Mouse (Mus musculus) MEL (cell line): ENCODE measurements at regions not wholly inside any gene's neighbourhood (a gene's known extent, or its start where the extent isn't known, plus 50 kb on each side); places are given as distances from the start of the nearest gene placed in this dataset.

Experiments
- DNase-seq: peaks from one replicate; pipeline ENCODE4 v3.0.0; 2011; ENCODE audit warnings: low read depth, low spot score
- H3K27ac ChIP-seq: 2 replicates; pipeline ENCODE4 v1.5.1; 2012; ENCODE audit warnings: low read depth, mild to moderate bottlenecking, control low read depth, low read length, moderate library complexity; ENCODE audit not compliant: control insufficient read depth
- H3K27me3 ChIP-seq, 2 experiments: fragments of 150-350 bp in 1 of 2; sonication (generic) in 1 of 2; 2 replicates each; pipeline ENCODE4 v1.6.1; 2012; ENCODE audit warnings: low read length in 2 of 2, mild to moderate bottlenecking in 2 of 2, improper control_type of control experiment in 1 of 2, moderate library complexity in 1 of 2; ENCODE audit not compliant: insufficient read depth in 2 of 2, control insufficient read depth in 1 of 2
- H3K36me3 ChIP-seq, 2 experiments: 2 replicates each; pipeline ENCODE4 v1.6.1; 2012 to 2014; ENCODE audit warnings: low read length in 2 of 2, improper control_type of control experiment in 1 of 2, inconsistent platforms in 1 of 2, mild to moderate bottlenecking in 1 of 2; ENCODE audit not compliant: insufficient read depth in 2 of 2, control insufficient read depth in 1 of 2
- H3K4me1 ChIP-seq, 2 experiments: fragments of 150-350 bp in 1 of 2; sonication (generic) in 1 of 2; 2 replicates each; pipeline ENCODE4 v1.6.1; 2012; ENCODE audit warnings: low read length in 2 of 2, improper control_type of control experiment in 1 of 2, mild to moderate bottlenecking in 1 of 2; ENCODE audit not compliant: insufficient read depth in 2 of 2, control insufficient read depth in 1 of 2
- H3K4me3 ChIP-seq, 2 experiments: fragments of 150-350 bp in 1 of 2; sonication (generic) in 1 of 2; 2 replicates each; pipeline ENCODE4 v1.5.1; 2012; ENCODE audit warnings: low read depth in 2 of 2, low read length in 2 of 2, mild to moderate bottlenecking in 2 of 2, moderate library complexity in 2 of 2, control low read depth in 1 of 2, improper control_type of control experiment in 1 of 2; ENCODE audit not compliant: control insufficient read depth in 1 of 2, insufficient read depth in 1 of 2
- H3K79me2 ChIP-seq: 2 replicates; pipeline ENCODE4 v1.6.1; 2012; ENCODE audit warnings: mild to moderate bottlenecking, low read length, moderate library complexity; ENCODE audit not compliant: control insufficient read depth, poor library complexity, insufficient read depth
- H3K9ac ChIP-seq: 2 replicates; pipeline ENCODE4 v1.6.1; 2012; ENCODE audit warnings: low read depth, mild to moderate bottlenecking, control low read depth, low read length, moderate library complexity; ENCODE audit not compliant: control insufficient read depth, poor library complexity, severe bottlenecking
- H3K9me3 ChIP-seq: fragments of 150-350 bp; sonication (generic); replicated peaks from 2 replicates; pipeline ENCODE4 v1.6.1; 2012; ENCODE audit warnings: mild to moderate bottlenecking, low read length, improper control_type of control experiment, moderate library complexity; ENCODE audit not compliant: insufficient read depth
- BHLHE40 ChIP-seq: IDR thresholded peaks from 2 replicates; pipeline ENCODE4 v1.6.1; 2012; ENCODE audit warnings: low read depth, mild to moderate bottlenecking, inconsistent platforms, low read length, improper control_type of control experiment, borderline replicate concordance
- CTCF ChIP-seq, 3 experiments: IDR thresholded peaks in 2 of 3; conservative IDR thresholded peaks in 1 of 3; 2 replicates each; pipeline ENCODE4 v1.5.1; 2011 to 2012; ENCODE audit warnings: low read length in 3 of 3, low read depth in 2 of 3, mild to moderate bottlenecking in 2 of 3, improper control_type of control experiment in 1 of 3, inconsistent platforms in 1 of 3, mixed read lengths in 1 of 3, moderate library complexity in 1 of 3; ENCODE audit not compliant: control insufficient read depth in 1 of 3, insufficient read depth in 1 of 3, poor library complexity in 1 of 3, severe bottlenecking in 1 of 3
- E2F4 ChIP-seq: IDR thresholded peaks from 2 replicates; pipeline ENCODE4 v1.6.1; 2011; ENCODE audit warnings: low read depth, low read length, improper control_type of control experiment, borderline replicate concordance
- EP300 ChIP-seq, 2 experiments: IDR thresholded peaks; 2 replicates each; pipeline ENCODE4 v1.6.1; 2011; ENCODE audit warnings: improper control_type of control experiment in 2 of 2, low read length in 2 of 2, low read depth in 1 of 2, mild to moderate bottlenecking in 1 of 2
- ETS1 ChIP-seq: IDR thresholded peaks from 2 replicates; pipeline ENCODE4 v1.6.1; 2012; ENCODE audit warnings: low read depth, mild to moderate bottlenecking, inconsistent platforms, low read length, improper control_type of control experiment, moderate library complexity
- GATA1 ChIP-seq: IDR thresholded peaks from 2 replicates; pipeline ENCODE4 v1.6.1; 2011; ENCODE audit warnings: low read depth, low read length, improper control_type of control experiment
- HCFC1 ChIP-seq: IDR thresholded peaks from 2 replicates; pipeline ENCODE4 v1.6.1; 2012; ENCODE audit warnings: low read depth, mild to moderate bottlenecking, inconsistent platforms, low read length, improper control_type of control experiment, moderate library complexity
- KAT2A ChIP-seq: conservative IDR thresholded peaks from 2 replicates; pipeline ENCODE4 v1.6.1; 2012; ENCODE audit warnings: low read depth, low read length, improper control_type of control experiment, inconsistent platforms
- MAX ChIP-seq: IDR thresholded peaks from 2 replicates; pipeline ENCODE4 v1.6.1; 2011; ENCODE audit warnings: low read length, improper control_type of control experiment
- MXI1 ChIP-seq: IDR thresholded peaks from 2 replicates; pipeline ENCODE4 v1.6.1; 2011; ENCODE audit warnings: mild to moderate bottlenecking, low read depth, low read length, improper control_type of control experiment
- NELFE ChIP-seq: IDR thresholded peaks from 2 replicates; pipeline ENCODE4 v1.6.1; 2011; ENCODE audit warnings: low read depth, low read length, improper control_type of control experiment
- POLR2AphosphoS5 ChIP-seq: IDR thresholded peaks from 2 replicates; pipeline ENCODE4 v1.6.1; 2012; ENCODE audit warnings: low read depth, borderline replicate concordance, mild to moderate bottlenecking, inconsistent platforms, low read length, moderate library complexity, mixed read lengths
- RAD21 ChIP-seq: IDR thresholded peaks from 2 replicates; pipeline ENCODE4 v1.6.1; 2011; ENCODE audit warnings: mild to moderate bottlenecking, low read depth, low read length, improper control_type of control experiment
- SMC3 ChIP-seq: IDR thresholded peaks from 2 replicates; pipeline ENCODE4 v1.6.1; 2011; ENCODE audit warnings: low read depth, low read length, improper control_type of control experiment
- TBP ChIP-seq: IDR thresholded peaks from 2 replicates; pipeline ENCODE4 v1.8.0; 2011; ENCODE audit warnings: low read depth, low read length, improper control_type of control experiment
- UBTF ChIP-seq: IDR thresholded peaks from 2 replicates; pipeline ENCODE4 v1.6.1; 2012; ENCODE audit warnings: low read depth, mild to moderate bottlenecking, inconsistent platforms, low read length, improper control_type of control experiment, moderate library complexity, borderline replicate concordance; ENCODE audit not compliant: insufficient read depth
- USF2 ChIP-seq, 2 experiments: IDR thresholded peaks; 2 replicates each; pipeline ENCODE4 v1.6.1; 2011 to 2012; ENCODE audit warnings: improper control_type of control experiment in 2 of 2, low read length in 2 of 2, borderline replicate concordance in 1 of 2, inconsistent platforms in 1 of 2, low read depth in 1 of 2, mild to moderate bottlenecking in 1 of 2; ENCODE audit not compliant: insufficient read depth in 1 of 2
- ZC3H11A ChIP-seq: IDR thresholded peaks from 2 replicates; pipeline ENCODE4 v1.6.1; 2012; ENCODE audit warnings: low read depth, mild to moderate bottlenecking, inconsistent platforms, low read length, improper control_type of control experiment
- ZMIZ1 ChIP-seq: IDR thresholded peaks from 2 replicates; pipeline ENCODE4 v1.6.1; 2012; ENCODE audit warnings: low read depth, mild to moderate bottlenecking, inconsistent platforms, low read length, improper control_type of control experiment, moderate library complexity
- ZNF384 ChIP-seq: IDR thresholded peaks from 2 replicates; pipeline ENCODE4 v1.6.1; 2012; ENCODE audit warnings: low read depth, mild to moderate bottlenecking, inconsistent platforms, low read length, improper control_type of control experiment

DNA sequence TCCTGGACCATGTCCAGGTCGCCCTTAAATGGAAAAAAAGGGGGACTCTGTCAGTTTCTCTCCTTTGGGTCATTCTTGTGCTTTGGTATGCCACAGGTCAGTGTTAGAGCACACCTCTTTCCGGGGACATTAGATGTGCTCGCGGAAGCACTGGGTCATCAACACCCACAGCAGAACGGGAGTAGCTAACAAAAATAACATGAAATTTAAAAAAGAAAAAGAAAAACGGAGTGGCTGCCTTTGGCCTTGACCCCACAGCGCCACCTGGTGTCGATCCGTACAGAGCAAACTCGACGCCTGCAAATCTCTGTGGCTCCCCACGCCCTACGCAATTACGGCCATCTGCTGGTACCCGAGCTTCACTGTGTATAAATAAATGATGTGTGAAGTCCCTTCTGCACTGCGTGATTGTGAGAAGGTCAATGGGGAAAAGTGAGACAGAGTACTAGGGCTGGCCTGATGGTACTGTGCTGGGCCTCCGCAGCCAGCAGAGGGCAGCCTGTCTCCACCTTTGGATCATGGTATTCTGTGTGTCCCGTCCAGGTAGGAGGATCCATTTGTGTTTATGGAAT, 99.0 kb upstream of the Slc7a12 start:
- Histone ChIP-seq H3K27me3 (no peaks in the 10 kb centered on the region; a peak in 1 of 4 replicates), H3K4me1 (no peaks in the 10 kb centered on the region), H3K27ac (no peak overlapping the region), H3K9me3 (no peaks in the 10 kb centered on the region), H3K79me2 (no peaks in the 10 kb centered on the region), H3K9ac (no peak overlapping the region), H3K36me3 (no peaks in the 10 kb centered on the region), H3K4me3 (peak overlapping the region; percentile 33 to 50; a peak in 3 of 4 replicates)
- peak; percentile 68 for DNase-seq
- TF ChIP-seq ZC3H11A, result peak; percentile 56
- peak; percentile 68 for TF ChIP-seq SMC3
- TF ChIP-seq KAT2A, result no peak
- TF ChIP-seq CTCF (IDR thresholded peaks at IDR 0.05 in 2 of 3, conservative IDR thresholded peaks at IDR 0.05 in 1 of 3; ENCODE audit: control insufficient read depth in 1 of 3, insufficient read depth in 1 of 3, low read depth in 2 of 3, low read length in 3 of 3, poor library complexity in 1 of 3, severe bottlenecking in 1 of 3), result peak; percentile 75 to 92 (median 83)
- TF ChIP-seq ETS1, result no peak
- TF ChIP-seq RAD21, result peak; percentile 81
- TF ChIP-seq, all 39 proteins: peak for 4

DNA sequence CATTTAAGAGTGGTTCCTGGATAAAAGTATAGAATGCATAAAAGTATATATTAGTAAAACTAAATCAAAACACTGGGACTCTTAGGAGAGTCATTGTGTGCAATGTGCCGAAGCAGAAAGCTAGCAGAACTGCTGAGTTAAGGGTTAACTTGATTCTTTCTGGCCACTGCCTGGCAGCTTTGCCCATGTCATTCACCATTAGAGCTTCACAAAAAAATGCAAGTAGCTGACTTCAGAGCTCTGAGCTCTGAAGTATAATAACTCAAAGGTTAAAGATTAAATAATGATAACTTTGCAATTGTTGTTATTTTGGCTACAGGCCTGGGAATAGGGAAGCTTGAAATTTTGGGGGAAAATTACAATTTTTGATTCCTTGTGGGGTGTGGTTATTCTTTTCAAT, 89.8 kb upstream of the Slc7a12 start:
- no peaks in the 10 kb centered on the region for H3K36me3 ChIP-seq
- no peaks in the 10 kb centered on the region for H3K27me3 ChIP-seq
- H3K9me3 ChIP-seq, result no peaks in the 10 kb centered on the region
- no peak for TF ChIP-seq ETS1
- TF ChIP-seq USF2 (IDR thresholded peaks at IDR 0.05; ENCODE audit: borderline replicate concordance in 1 of 2, insufficient read depth in 1 of 2, low read depth in 1 of 2, low read length in 2 of 2), result no peak
- no peak for TF ChIP-seq MXI1
- TF ChIP-seq UBTF, result no peak
- TF ChIP-seq TBP, result no peak
- no peak for TF ChIP-seq POLR2AphosphoS5
- TF ChIP-seq EP300 (IDR thresholded peaks at IDR 0.05; ENCODE audit: low read depth in 1 of 2, low read length in 2 of 2), result no peak
- TF ChIP-seq BHLHE40, result no peak
- TF ChIP-seq NELFE, result no peak
- H3K4me3 ChIP-seq, result no peak overlapping the region
- DNase-seq, result no peak
- H3K9ac ChIP-seq, result no peak overlapping the region
- H3K79me2 ChIP-seq, result no peaks in the 10 kb centered on the region
- H3K4me1 ChIP-seq, result no peaks in the 10 kb centered on the region
- H3K27ac ChIP-seq, result no peak overlapping the region

DNA sequence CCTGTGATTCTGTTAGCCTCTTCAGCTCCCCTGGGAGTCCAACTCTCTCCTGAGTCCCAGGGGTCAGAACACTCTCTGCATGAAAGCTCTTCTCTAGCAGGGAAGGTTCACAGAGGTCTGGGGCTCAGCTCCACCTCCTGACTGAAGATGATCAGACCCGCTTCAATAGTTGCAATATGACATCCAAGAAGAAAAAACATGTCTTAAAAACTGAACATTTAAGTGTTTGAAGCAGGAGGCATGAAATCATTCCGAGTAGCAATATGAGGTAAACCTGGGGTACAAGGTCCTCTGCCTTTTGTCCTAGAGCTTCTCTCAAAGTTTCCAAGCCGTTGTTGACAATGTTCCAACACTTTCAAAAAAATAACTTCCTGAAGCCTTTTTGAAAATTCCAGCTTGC, 81.8 kb upstream of the Slc7a12 start:
- no peaks in the 10 kb centered on the region for H3K36me3 ChIP-seq
- no peaks in the 10 kb centered on the region for H3K4me1 ChIP-seq

More for the DNA sequence above, 81.8 kb upstream of the Slc7a12 start:
- no peaks in the 10 kb centered on the region for H3K27me3 ChIP-seq
- TF ChIP-seq CTCF (IDR thresholded peaks at IDR 0.05 in 2 of 3, conservative IDR thresholded peaks at IDR 0.05 in 1 of 3; ENCODE audit: control insufficient read depth in 1 of 3, insufficient read depth in 1 of 3, low read depth in 2 of 3, low read length in 3 of 3, poor library complexity in 1 of 3, severe bottlenecking in 1 of 3) (no peak), GATA1 (no peak), BHLHE40 (no peak), E2F4 (no peak), EP300 (IDR thresholded peaks at IDR 0.05; ENCODE audit: low read depth in 1 of 2, low read length in 2 of 2) (no peak), MAX (no peak), ZNF384 (no peak), NELFE (no peak), HCFC1 (no peak), USF2 (IDR thresholded peaks at IDR 0.05; ENCODE audit: borderline replicate concordance in 1 of 2, insufficient read depth in 1 of 2, low read depth in 1 of 2, low read length in 2 of 2) (no peak), ZMIZ1 (no peak), ETS1 (no peak)
- TF ChIP-seq, all 39 proteins: peak for 0
- no peak overlapping the region for H3K27ac ChIP-seq
- no peaks in the 10 kb centered on the region for H3K9me3 ChIP-seq
- H3K9ac ChIP-seq, result no peak overlapping the region
- no peak for DNase-seq
- H3K4me3 ChIP-seq, result no peak overlapping the region
- no peaks in the 10 kb centered on the region for H3K79me2 ChIP-seq
